Mouse (Mus musculus) brain, embryonic 14.5 days (tissue): ENCODE results near the gene Afap1.

Experiments used
- CTCF ChIP-seq: fragments of 200-500 bp; IDR thresholded peaks from 2 replicates; pipeline ENCODE4 v1.5.1; 2012; ENCODE audit warnings: inconsistent platforms, mild to moderate bottlenecking, moderate library complexity, borderline replicate concordance; ENCODE audit not compliant: insufficient read depth, insufficient read length; ENCODE audit errors: extremely low read depth
- POLR2A ChIP-seq: fragments of 200-500 bp; IDR thresholded peaks from 2 replicates; pipeline ENCODE4 v1.6.1; 2012; ENCODE audit warnings: mild to moderate bottlenecking, inconsistent platforms, borderline replicate concordance; ENCODE audit not compliant: poor library complexity, insufficient read depth, insufficient read length, severe bottlenecking; ENCODE audit errors: extremely low read depth

GRCm38 (mm10) chr5:35947427-35947826 lies 54.3 kb downstream of the Afap1 start:
- TF ChIP-seq POLR2A (no peak), CTCF (no peak)
